In genomic region chr16:29173201-29173600, GRCm38 (mm10) we compare ENCODE assay signal across 7 mouse cellular contexts. TPM values are rescaled to one million over a fixed set of nuclear protein-coding genes. Genes with fewer than 3 reads are reported as not detected.
"Had no signal": no experiment of that assay in that cellular context is flagged by ENCODE, and none has a peak within 500 bp of the region (broad histone marks: within the 10 kb centered on the region; RNA-seq: fewer than 3 reads in every experiment).

No protein-coding gene starts in this region.

- DNase-seq: kidney, adult 2 months; kidney, postnatal 14 days; lung, embryonic 14.5 days; right cerebral cortex, postnatal 14 days; thymus, postnatal 36 days had no signal

RNA-seq across cellular contexts. Expression of gene Hrasls, which starts 36.3 kb away (rescaled TPM):
- polyA plus RNA-seq: macrophage; small intestine, adult 2 months had no signal
